Mouse (Mus musculus) ES-E14 (cell line): ENCODE data around the gene Gm10024. TPM values are rescaled to one million over a fixed set of nuclear protein-coding genes. Genes with fewer than 3 reads are reported as not detected.

Source experiments
- DNase-seq: peaks from one replicate; pipeline ENCODE4 v3.0.0-alpha.2; 2013; ENCODE audit warnings: low read depth, low spot score
- H3K27ac ChIP-seq: 2 replicates; pipeline ENCODE4 v1.5.1; 2012; ENCODE audit warnings: low read depth, mild to moderate bottlenecking, low read length, moderate library complexity, mixed read lengths; ENCODE audit not compliant: poor library complexity, insufficient read depth, severe bottlenecking
- H3K36me3 ChIP-seq: 2 replicates; pipeline ENCODE4 v1.6.1; 2012; ENCODE audit warnings: mild to moderate bottlenecking, low read length, moderate library complexity, mixed read lengths; ENCODE audit not compliant: control insufficient read depth, poor library complexity, insufficient read depth, severe bottlenecking
- H3K4me1 ChIP-seq, 2 experiments: fragments of 150-350 bp in 1 of 2; sonication (generic) in 1 of 2; 2 replicates each; pipeline ENCODE4 v1.6.1; 2012; ENCODE audit warnings: low read length in 2 of 2, mild to moderate bottlenecking in 1 of 2, mixed read lengths in 1 of 2; ENCODE audit not compliant: control insufficient read depth in 2 of 2, insufficient read depth in 2 of 2, poor library complexity in 1 of 2
- H3K4me3 ChIP-seq, 2 experiments: fragments of 150-350 bp in 1 of 2; sonication (generic) in 1 of 2; 2 replicates each; pipeline ENCODE4 v1.5.1; 2012; ENCODE audit warnings: low read length in 2 of 2, low read depth in 1 of 2, mild to moderate bottlenecking in 1 of 2, mixed read lengths in 1 of 2; ENCODE audit not compliant: insufficient read depth in 1 of 2, poor library complexity in 1 of 2, severe bottlenecking in 1 of 2
- H3K9ac ChIP-seq: 2 replicates; pipeline ENCODE4 v1.6.1; 2012; ENCODE audit warnings: low read depth, mild to moderate bottlenecking, low read length, mixed read lengths; ENCODE audit not compliant: poor library complexity, insufficient read depth, severe bottlenecking
- H3K9me3 ChIP-seq: fragments of 150-350 bp; sonication (generic); 2 replicates; pipeline ENCODE4 v1.6.1; 2012; ENCODE audit warnings: low read depth, mild to moderate bottlenecking, low read length; ENCODE audit not compliant: control insufficient read depth, insufficient read depth
- CHD2 ChIP-seq: IDR thresholded peaks from 2 replicates; pipeline ENCODE4 v1.6.1; 2014; ENCODE audit warnings: mild to moderate bottlenecking, low read depth, low read length, inconsistent platforms
- HCFC1 ChIP-seq: IDR thresholded peaks from 2 replicates; pipeline ENCODE4 v1.6.1; 2012; ENCODE audit warnings: low read length, inconsistent platforms, borderline replicate concordance; ENCODE audit not compliant: insufficient read depth
- MAFK ChIP-seq: IDR thresholded peaks from 2 replicates; pipeline ENCODE4 v1.6.1; 2014; ENCODE audit warnings: mild to moderate bottlenecking, low read depth, low read length, inconsistent platforms; ENCODE audit not compliant: insufficient read depth
- ZC3H11A ChIP-seq: IDR thresholded peaks from 2 replicates; pipeline ENCODE4 v1.6.1; 2012; ENCODE audit warnings: low read depth, mild to moderate bottlenecking, inconsistent platforms, low read length, borderline replicate concordance
- ZNF384 ChIP-seq: IDR thresholded peaks from 2 replicates; pipeline ENCODE4 v1.6.1; 2012; ENCODE audit warnings: low read depth, low read length, inconsistent platforms
- in situ Hi-C, 2 experiments: fragments of 600-800 bp; cut with MboI; formaldehyde crosslinking; loops; one replicate each; pipeline ENCODE4 v1.15.1; 2025; ENCODE audit warnings: low sequenced_read_pairs in 2 of 2, inconsistent platforms in 1 of 2; ENCODE audit not compliant: unreplicated experiment in 2 of 2
- total RNA-seq: library from RNA; depleted of rRNA; stranded (reverse); fragments of 300-350 nt; gene quantifications from 2 replicates; pipeline ENCODE4 v1.2.3, GENCODE M21; 2012

The Gm10024 gene
- total RNA-seq, 1 experiment, result not detected

DNA sequence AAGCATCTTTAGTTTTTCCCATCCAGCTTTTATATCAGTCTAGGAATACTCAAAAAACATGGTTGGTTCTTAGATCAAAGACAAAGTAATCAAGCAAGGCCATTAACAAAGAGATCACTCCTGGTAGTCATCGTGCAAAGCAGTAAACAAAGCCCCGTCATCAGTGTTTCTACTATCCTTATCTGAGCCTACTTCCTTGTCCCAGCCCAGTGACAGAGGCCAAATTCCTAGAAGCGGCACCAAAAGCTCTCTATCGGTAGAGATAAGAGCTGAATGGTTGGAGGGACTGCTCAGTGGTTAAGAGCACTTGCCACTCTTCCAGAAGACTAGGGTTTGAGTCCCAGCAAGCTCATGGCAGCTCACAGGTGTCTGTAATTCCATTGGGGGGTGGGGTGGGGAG is 39.7 kb upstream of the Gm10024 start:
- in situ Hi-C loops, result no loop called here
- H3K9me3 ChIP-seq, result no peaks in the 10 kb centered on the region
- no peaks in the 10 kb centered on the region for H3K36me3 ChIP-seq
- no peak overlapping the region for H3K27ac ChIP-seq
- TF ChIP-seq HCFC1 (no peak), MAFK (no peak), ZNF384 (no peak), CHD2 (no peak), ZC3H11A (no peak)
- H3K4me3 ChIP-seq, result no peak overlapping the region
- no peak for DNase-seq
- no peak overlapping the region for H3K9ac ChIP-seq
- peaks cover 0 to 14% of the 10 kb centered on the region in 2 experiments; a peak in 2 of 4 replicates for H3K4me1 ChIP-seq

DNA sequence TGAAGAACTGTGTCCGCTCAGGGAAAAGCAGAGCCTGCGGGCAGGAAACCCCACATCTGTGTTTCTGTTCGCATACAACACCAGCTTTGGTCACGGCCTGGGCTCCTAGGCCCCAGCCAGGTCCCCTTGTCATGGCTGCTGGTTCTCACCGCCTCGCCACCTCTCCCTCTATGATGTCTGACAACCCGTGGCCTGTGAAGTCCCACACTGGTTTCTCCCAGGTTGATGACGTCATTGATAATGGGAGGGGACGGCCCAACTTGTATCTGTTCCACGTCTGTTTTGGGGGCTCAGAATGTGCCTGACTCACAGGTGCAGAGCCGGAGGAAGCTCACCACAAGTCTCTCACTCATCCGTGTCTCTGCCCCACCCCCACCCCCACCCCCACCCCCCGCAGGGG is 37.5 kb upstream of the Gm10024 start:
- no peaks in the 10 kb centered on the region for H3K9me3 ChIP-seq
- peaks cover 0 to 14% of the 10 kb centered on the region in 2 experiments; a peak in 2 of 4 replicates for H3K4me1 ChIP-seq
- no peak for TF ChIP-seq MAFK
- no peak for TF ChIP-seq ZC3H11A
- TF ChIP-seq ZNF384, result no peak
- TF ChIP-seq HCFC1, result no peak
- no peak for TF ChIP-seq CHD2
- no peak overlapping the region for H3K4me3 ChIP-seq
- in situ Hi-C loops, result no loop called here
- H3K9ac ChIP-seq, result no peak overlapping the region
- no peak for DNase-seq
- H3K36me3 ChIP-seq, result no peaks in the 10 kb centered on the region
- H3K27ac ChIP-seq, result no peak overlapping the region

DNA sequence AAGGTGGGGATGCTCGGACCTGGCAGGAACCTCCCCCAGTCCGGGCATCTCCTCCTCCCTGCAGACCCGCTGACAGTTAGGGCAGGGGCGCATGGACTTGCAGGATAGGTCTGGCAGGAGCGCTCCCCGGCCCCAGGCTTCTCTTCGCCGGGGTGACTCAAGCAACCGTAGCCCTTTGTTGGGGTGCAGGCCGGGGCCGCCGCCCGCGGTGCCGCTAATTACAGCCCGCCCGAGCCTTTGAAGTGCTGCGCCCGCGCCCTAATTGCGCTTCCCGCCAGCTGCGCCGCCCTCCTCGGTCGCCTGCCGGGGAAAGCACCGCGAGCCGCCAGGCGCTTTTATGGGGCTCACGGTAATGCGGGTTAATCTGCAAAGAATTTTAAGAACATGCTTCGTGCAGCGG is 33.7 kb upstream of the Gm10024 start:
- no peaks in the 10 kb centered on the region for H3K9me3 ChIP-seq
- no peak overlapping the region for H3K27ac ChIP-seq
- peak overlapping the region; percentile 12 to 54; a peak in 3 of 4 replicates for H3K4me3 ChIP-seq
- TF ChIP-seq MAFK (no peak), CHD2 (no peak), ZNF384 (no peak), ZC3H11A (no peak), HCFC1 (no peak)
- H3K36me3 ChIP-seq, result no peaks in the 10 kb centered on the region
- in situ Hi-C loops, result no loop called here
- no peak for DNase-seq
- H3K9ac ChIP-seq, result no peak overlapping the region
- peaks cover 0 to 10% of the 10 kb centered on the region in 2 experiments; a peak in 2 of 4 replicates for H3K4me1 ChIP-seq

DNA sequence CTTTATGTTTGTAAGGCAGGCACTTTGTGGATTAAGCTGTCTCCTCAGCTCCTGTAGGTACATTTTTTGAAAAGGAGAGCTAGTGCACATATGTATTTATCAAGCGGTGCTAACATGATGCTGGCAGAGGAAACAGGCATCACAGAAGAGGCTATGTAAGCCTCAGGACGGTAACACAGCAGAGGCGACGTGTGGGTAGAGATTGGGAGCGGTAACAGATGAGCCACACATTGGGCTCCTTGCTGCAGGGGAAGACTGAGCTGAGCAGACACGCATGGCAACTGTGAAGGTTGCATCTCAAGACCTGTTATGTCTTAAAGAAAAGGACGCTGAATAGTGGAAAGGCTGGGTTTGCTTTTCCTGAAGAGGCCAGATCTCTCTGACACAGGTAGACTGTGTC is 28.3 kb upstream of the Gm10024 start:
- Histone ChIP-seq H3K27ac (no peak overlapping the region), H3K36me3 (no peaks in the 10 kb centered on the region), H3K9ac (no peak overlapping the region), H3K4me1 (peaks cover 2 to 7% of the 10 kb centered on the region in 2 experiments; a peak in 2 of 4 replicates), H3K4me3 (no peak overlapping the region), H3K9me3 (no peaks in the 10 kb centered on the region)
- in situ Hi-C loops, result no loop called here
- TF ChIP-seq ZNF384 (no peak), HCFC1 (no peak), MAFK (no peak), ZC3H11A (no peak), CHD2 (no peak)
- no peak for DNase-seq

DNA sequence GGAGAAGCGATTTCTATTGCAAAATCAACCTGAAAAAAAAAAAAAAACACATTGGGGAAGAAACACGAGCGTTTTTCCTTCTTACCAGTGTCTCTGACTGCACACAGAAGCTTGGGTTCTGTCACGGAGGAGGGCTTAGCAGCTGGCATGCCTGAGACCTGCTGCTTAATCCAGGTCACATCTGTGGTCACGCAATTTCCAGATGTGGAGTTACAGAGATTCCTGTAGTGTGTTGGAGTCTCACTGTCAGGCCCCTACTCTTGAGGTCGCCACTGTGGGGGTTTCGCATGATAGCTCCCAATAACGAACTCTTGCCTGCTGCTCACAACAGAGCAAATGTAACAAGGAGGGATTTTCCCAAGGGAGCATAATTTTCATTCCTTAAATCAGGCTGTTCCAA is 27.1 kb upstream of the Gm10024 start:
- in situ Hi-C loops, result no loop called here
- no peak for DNase-seq

More for the DNA sequence above, 27.1 kb upstream of the Gm10024 start:
- H3K9me3 ChIP-seq, result no peaks in the 10 kb centered on the region
- no peaks in the 10 kb centered on the region for H3K36me3 ChIP-seq
- no peak overlapping the region for H3K4me3 ChIP-seq
- H3K4me1 ChIP-seq, result peaks cover 2 to 7% of the 10 kb centered on the region in 2 experiments; a peak in 2 of 4 replicates
- H3K9ac ChIP-seq, result no peak overlapping the region
- H3K27ac ChIP-seq, result no peak overlapping the region
- no peak for TF ChIP-seq ZNF384
- TF ChIP-seq HCFC1, result no peak
- TF ChIP-seq MAFK, result no peak
- no peak for TF ChIP-seq ZC3H11A
- no peak for TF ChIP-seq CHD2
